Mouse (Mus musculus): ENCODE results near the gene Taf3. TPM values are rescaled to one million over a fixed set of nuclear protein-coding genes. Genes with fewer than 3 reads are reported as not detected.

Gene Taf3
- polyA plus RNA-seq, 1 experiment from 2014 or later = 9.4 TPM

- H3K4me3 ChIP-seq (ENCODE audit: control insufficient read depth in 1 of 2, insufficient read depth in 1 of 2, low read depth in 1 of 2, low read length in 2 of 2) = peak within 1 kb of the TSS; percentile 25
- H3K4me2 ChIP-seq (ENCODE audit: low read length) = peak within 1 kb of the TSS; percentile 62
- H3K27ac ChIP-seq (replicated peaks in 1 of 2; ENCODE audit: control insufficient read depth in 1 of 2, insufficient read depth in 1 of 2, low read depth in 2 of 2, low read length in 2 of 2) = no peak within 1 kb of the TSS
- peaks cover 93% of the 10 kb centered on the region for H3K27me3 ChIP-seq (ENCODE audit: control insufficient read depth, insufficient read depth, low read length)
- H3K9me3 ChIP-seq (ENCODE audit: control insufficient read depth, low read length) = no peaks in the 10 kb centered on the region
- ATAC-seq (ENCODE audit: insufficient number of reproducible peaks, insufficient read depth, low FRiP score, low read depth) = peak; percentile 68; the same call in 1 of the 2 replicates
- peaks cover 0 to 15% of the 10 kb centered on the region in 2 experiments; a peak in 2 of 4 replicates for H3K4me1 ChIP-seq (ENCODE audit: control insufficient read depth in 2 of 2, insufficient read depth in 2 of 2, low read length in 2 of 2)
- no peak within 1 kb of the TSS for H3K9ac ChIP-seq (ENCODE audit: low read length)
- no peaks in the 10 kb centered on the region for H3K36me3 ChIP-seq (ENCODE audit: control insufficient read depth, insufficient read depth, low read length)
- 1% methylated on average over 30 of the region's 30 CpGs for WGBS
Observed at GRCm38 (mm10) chr2:9888913-9889650, 159.3 kb downstream of the Taf3 start, which contains the start of gene 9230102O04Rik. TSS of gene 9230102O04Rik (minus strand) at chr2:9889540.

- no peak for ATAC-seq (ENCODE audit: insufficient number of reproducible peaks, insufficient read depth, low FRiP score, low read depth)
- H3K4me3 ChIP-seq (ENCODE audit: control insufficient read depth in 1 of 2, insufficient read depth in 1 of 2, low read depth in 1 of 2, low read length in 2 of 2) = no peak overlapping the region
- peaks cover 85% of the 10 kb centered on the region for H3K27me3 ChIP-seq (ENCODE audit: control insufficient read depth, insufficient read depth, low read length)
- under 1% methylated on average over 7 of the region's 7 CpGs for WGBS
- no peaks in the 10 kb centered on the region for H3K36me3 ChIP-seq (ENCODE audit: control insufficient read depth, insufficient read depth, low read length)
- no peaks in the 10 kb centered on the region for H3K9me3 ChIP-seq (ENCODE audit: control insufficient read depth, low read length)
- H3K9ac ChIP-seq (ENCODE audit: low read length) = no peak overlapping the region
- no peak overlapping the region for H3K4me2 ChIP-seq (ENCODE audit: low read length)
- no peak overlapping the region for H3K27ac ChIP-seq (replicated peaks in 1 of 2; ENCODE audit: control insufficient read depth in 1 of 2, insufficient read depth in 1 of 2, low read depth in 2 of 2, low read length in 2 of 2)
- H3K4me1 ChIP-seq (ENCODE audit: control insufficient read depth in 2 of 2, insufficient read depth in 2 of 2, low read length in 2 of 2) = peaks cover 4 to 23% of the 10 kb centered on the region in 2 experiments
Observed at GRCm38 (mm10) chr2:9887636-9888035, 160.8 kb downstream of the Taf3 start.

GRCm38 (mm10) chr2:9886921-9887610, 161.3 kb downstream of the Taf3 start:
- Histone ChIP-seq H3K27ac (replicated peaks in 1 of 2; ENCODE audit: control insufficient read depth in 1 of 2, insufficient read depth in 1 of 2, low read depth in 2 of 2, low read length in 2 of 2) (no peak overlapping the region), H3K9me3 (ENCODE audit: control insufficient read depth, low read length) (no peaks in the 10 kb centered on the region), H3K36me3 (ENCODE audit: control insufficient read depth, insufficient read depth, low read length) (no peaks in the 10 kb centered on the region), H3K9ac (ENCODE audit: low read length) (no peak overlapping the region), H3K4me3 (ENCODE audit: control insufficient read depth in 1 of 2, insufficient read depth in 1 of 2, low read depth in 1 of 2, low read length in 2 of 2) (no peak overlapping the region), H3K27me3 (ENCODE audit: control insufficient read depth, insufficient read depth, low read length) (peaks cover 83% of the 10 kb centered on the region), H3K4me1 (ENCODE audit: control insufficient read depth in 2 of 2, insufficient read depth in 2 of 2, low read length in 2 of 2) (peaks cover 5 to 28% of the 10 kb centered on the region in 2 experiments), H3K4me2 (ENCODE audit: low read length) (no peak overlapping the region)
- ATAC-seq (ENCODE audit: insufficient number of reproducible peaks, insufficient read depth, low FRiP score, low read depth) = no peak
- 7% methylated on average over 7 of the region's 7 CpGs for WGBS

- Histone ChIP-seq H3K9ac (ENCODE audit: low read length) (no peak overlapping the region), H3K27me3 (ENCODE audit: control insufficient read depth, insufficient read depth, low read length) (peaks cover 85% of the 10 kb centered on the region), H3K4me2 (ENCODE audit: low read length) (no peak overlapping the region), H3K9me3 (ENCODE audit: control insufficient read depth, low read length) (no peaks in the 10 kb centered on the region), H3K27ac (replicated peaks in 1 of 2; ENCODE audit: control insufficient read depth in 1 of 2, insufficient read depth in 1 of 2, low read depth in 2 of 2, low read length in 2 of 2) (no peak overlapping the region), H3K4me1 (ENCODE audit: control insufficient read depth in 2 of 2, insufficient read depth in 2 of 2, low read length in 2 of 2) (peaks cover 7 to 30% of the 10 kb centered on the region in 2 experiments), H3K4me3 (ENCODE audit: control insufficient read depth in 1 of 2, insufficient read depth in 1 of 2, low read depth in 1 of 2, low read length in 2 of 2) (no peak overlapping the region), H3K36me3 (ENCODE audit: control insufficient read depth, insufficient read depth, low read length) (no peaks in the 10 kb centered on the region)
- ATAC-seq (ENCODE audit: insufficient number of reproducible peaks, insufficient read depth, low FRiP score, low read depth) = no peak
- 27% methylated on average over 3 of the region's 3 CpGs for WGBS
Observed at GRCm38 (mm10) chr2:9886031-9886430, 162.4 kb downstream of the Taf3 start.

GRCm38 (mm10) chr2:9885217-9885770, 163.1 kb downstream of the Taf3 start:
- H3K9me3 ChIP-seq (ENCODE audit: control insufficient read depth, low read length) = no peaks in the 10 kb centered on the region
- H3K36me3 ChIP-seq (ENCODE audit: control insufficient read depth, insufficient read depth, low read length) = no peaks in the 10 kb centered on the region
- 14% methylated on average over 14 of the region's 14 CpGs for WGBS
- no peak for ATAC-seq (ENCODE audit: insufficient number of reproducible peaks, insufficient read depth, low FRiP score, low read depth)
- no peak overlapping the region for H3K4me2 ChIP-seq (ENCODE audit: low read length)
- no peak overlapping the region for H3K9ac ChIP-seq (ENCODE audit: low read length)
- H3K27me3 ChIP-seq (ENCODE audit: control insufficient read depth, insufficient read depth, low read length) = peaks cover 86% of the 10 kb centered on the region
- H3K4me1 ChIP-seq (ENCODE audit: control insufficient read depth in 2 of 2, insufficient read depth in 2 of 2, low read length in 2 of 2) = peaks cover 7 to 31% of the 10 kb centered on the region in 2 experiments
- H3K4me3 ChIP-seq (ENCODE audit: control insufficient read depth in 1 of 2, insufficient read depth in 1 of 2, low read depth in 1 of 2, low read length in 2 of 2) = no peak overlapping the region
- no peak overlapping the region for H3K27ac ChIP-seq (replicated peaks in 1 of 2; ENCODE audit: control insufficient read depth in 1 of 2, insufficient read depth in 1 of 2, low read depth in 2 of 2, low read length in 2 of 2)

GRCm38 (mm10) chr2:9884533-9885216, 163.7 kb downstream of the Taf3 start:
- no peak overlapping the region for H3K27ac ChIP-seq (replicated peaks in 1 of 2; ENCODE audit: control insufficient read depth in 1 of 2, insufficient read depth in 1 of 2, low read depth in 2 of 2, low read length in 2 of 2)
- H3K9me3 ChIP-seq (ENCODE audit: control insufficient read depth, low read length) = no peaks in the 10 kb centered on the region
- ATAC-seq (ENCODE audit: insufficient number of reproducible peaks, insufficient read depth, low FRiP score, low read depth) = no peak
- no peak overlapping the region for H3K9ac ChIP-seq (ENCODE audit: low read length)
- peaks cover 86% of the 10 kb centered on the region for H3K27me3 ChIP-seq (ENCODE audit: control insufficient read depth, insufficient read depth, low read length)
- H3K4me2 ChIP-seq (ENCODE audit: low read length) = peak overlapping the region; percentile 95
- no peaks in the 10 kb centered on the region for H3K36me3 ChIP-seq (ENCODE audit: control insufficient read depth, insufficient read depth, low read length)
- WGBS = 11% methylated on average over 15 of the region's 15 CpGs
- H3K4me3 ChIP-seq (ENCODE audit: control insufficient read depth in 1 of 2, insufficient read depth in 1 of 2, low read depth in 1 of 2, low read length in 2 of 2) = peak overlapping the region in 1 of 2 experiments; percentile 55; a peak in 2 of 4 replicates
- peaks cover 7 to 35% of the 10 kb centered on the region in 2 experiments for H3K4me1 ChIP-seq (ENCODE audit: control insufficient read depth in 2 of 2, insufficient read depth in 2 of 2, low read length in 2 of 2)

- Histone ChIP-seq H3K4me1 (ENCODE audit: control insufficient read depth in 2 of 2, insufficient read depth in 2 of 2, low read length in 2 of 2) (peaks cover 7 to 28% of the 10 kb centered on the region in 2 experiments), H3K9me3 (ENCODE audit: control insufficient read depth, low read length) (no peaks in the 10 kb centered on the region), H3K9ac (ENCODE audit: low read length) (no peak overlapping the region), H3K27me3 (ENCODE audit: control insufficient read depth, insufficient read depth, low read length) (peaks cover 79% of the 10 kb centered on the region), H3K27ac (replicated peaks in 1 of 2; ENCODE audit: control insufficient read depth in 1 of 2, insufficient read depth in 1 of 2, low read depth in 2 of 2, low read length in 2 of 2) (no peak overlapping the region), H3K36me3 (ENCODE audit: control insufficient read depth, insufficient read depth, low read length) (no peaks in the 10 kb centered on the region), H3K4me3 (ENCODE audit: control insufficient read depth in 1 of 2, insufficient read depth in 1 of 2, low read depth in 1 of 2, low read length in 2 of 2) (peak overlapping the region; percentile 38 to 55; a peak in 3 of 4 replicates), H3K4me2 (ENCODE audit: low read length) (peak overlapping the region; percentile 95)
- ATAC-seq (ENCODE audit: insufficient number of reproducible peaks, insufficient read depth, low FRiP score, low read depth) = no peak
- 3% methylated on average over 27 of the region's 27 CpGs for WGBS
Observed at GRCm38 (mm10) chr2:9883803-9884532, 164.4 kb downstream of the Taf3 start.

Data from heart, embryonic 14.5 days (tissue).